Mouse (Mus musculus): ENCODE data around the gene Cct2. TPM values are rescaled to one million over a fixed set of nuclear protein-coding genes. Genes with fewer than 3 reads are reported as not detected.

Gene Cct2
- polyA plus RNA-seq, 1 experiment from 2014 or later: 272 TPM

GRCm38 (mm10) chr10:117021020-117021754, 42.4 kb downstream of the Cct2 start:
- peaks cover 24% of the 10 kb centered on the region for H3K27me3 ChIP-seq
- 15% methylated on average over 21 of the region's 21 CpGs for WGBS
- no peak overlapping the region for H3K4me3 ChIP-seq (replicated peaks)
- peaks cover 42% of the 10 kb centered on the region for H3K4me1 ChIP-seq (replicated peaks)
- peaks cover 9% of the 10 kb centered on the region; the same call in 1 of the 2 replicates for H3K9me3 ChIP-seq
- H3K9ac ChIP-seq (replicated peaks): no peak overlapping the region
- ATAC-seq (ENCODE audit: insufficient number of reproducible peaks, insufficient read depth, low FRiP score, low TSS enrichment, low read depth): peak; percentile 85
- H3K36me3 ChIP-seq: no peaks in the 10 kb centered on the region
- H3K4me2 ChIP-seq: peak overlapping the region; percentile 30
- H3K27ac ChIP-seq: no peak overlapping the region

- ATAC-seq (ENCODE audit: insufficient number of reproducible peaks, insufficient read depth, low FRiP score, low TSS enrichment, low read depth): no peak
- Histone ChIP-seq H3K4me3 (replicated peaks) (no peak overlapping the region), H3K27me3 (no peaks in the 10 kb centered on the region), H3K36me3 (no peaks in the 10 kb centered on the region), H3K4me2 (no peak overlapping the region), H3K9me3 (peaks cover 9% of the 10 kb centered on the region; the same call in 1 of the 2 replicates), H3K9ac (replicated peaks) (no peak overlapping the region), H3K4me1 (replicated peaks) (peaks cover 36% of the 10 kb centered on the region), H3K27ac (peak overlapping the region; percentile 2; the same call in 1 of the 2 replicates)
- 57% methylated on average over 7 of the region's 7 CpGs for WGBS
Measured at GRCm38 (mm10) chr10:117018281-117018840, 45.3 kb downstream of the Cct2 start.

- 89% methylated on average over 5 of the region's 5 CpGs for WGBS
- peaks cover 19% of the 10 kb centered on the region for H3K4me1 ChIP-seq (replicated peaks)
- no peaks in the 10 kb centered on the region for H3K27me3 ChIP-seq
- no peak overlapping the region for H3K9ac ChIP-seq (replicated peaks)
- H3K9me3 ChIP-seq: peaks cover 9% of the 10 kb centered on the region; the same call in 1 of the 2 replicates
- H3K4me3 ChIP-seq (replicated peaks): no peak overlapping the region
- no peak for ATAC-seq (ENCODE audit: insufficient number of reproducible peaks, insufficient read depth, low FRiP score, low TSS enrichment, low read depth)
- H3K36me3 ChIP-seq: no peaks in the 10 kb centered on the region
- no peak overlapping the region for H3K4me2 ChIP-seq
- H3K27ac ChIP-seq: no peak overlapping the region
Measured at GRCm38 (mm10) chr10:117014565-117014964, 49.0 kb downstream of the Cct2 start.

- ATAC-seq (ENCODE audit: insufficient number of reproducible peaks, insufficient read depth, low FRiP score, low TSS enrichment, low read depth): peak; percentile 42; the same call in 1 of the 2 replicates
- Histone ChIP-seq H3K4me1 (replicated peaks) (peaks cover 18% of the 10 kb centered on the region), H3K4me3 (replicated peaks) (no peak overlapping the region), H3K4me2 (no peak overlapping the region), H3K27me3 (no peaks in the 10 kb centered on the region), H3K36me3 (no peaks in the 10 kb centered on the region), H3K9me3 (peaks cover 9% of the 10 kb centered on the region; the same call in 1 of the 2 replicates), H3K27ac (no peak overlapping the region), H3K9ac (replicated peaks) (no peak overlapping the region)
- WGBS: 27% methylated on average over 12 of the region's 12 CpGs
Measured at GRCm38 (mm10) chr10:117013689-117014390, 49.8 kb downstream of the Cct2 start.

- peaks cover 15% of the 10 kb centered on the region; the same call in 1 of the 2 replicates for H3K4me1 ChIP-seq (replicated peaks)
- no peak for ATAC-seq (ENCODE audit: insufficient number of reproducible peaks, insufficient read depth, low FRiP score, low TSS enrichment, low read depth)
Measured at GRCm38 (mm10) chr10:117011047-117011446, 52.6 kb downstream of the Cct2 start.

GRCm38 (mm10) chr10:117009691-117010090, 53.9 kb downstream of the Cct2 start:
- Histone ChIP-seq H3K4me3 (replicated peaks) (no peak overlapping the region), H3K27me3 (no peaks in the 10 kb centered on the region), H3K4me1 (replicated peaks) (peaks cover 19% of the 10 kb centered on the region), H3K27ac (no peak overlapping the region), H3K9me3 (no peaks in the 10 kb centered on the region), H3K4me2 (no peak overlapping the region), H3K36me3 (no peaks in the 10 kb centered on the region), H3K9ac (replicated peaks) (no peak overlapping the region)
- no peak for ATAC-seq (ENCODE audit: insufficient number of reproducible peaks, insufficient read depth, low FRiP score, low TSS enrichment, low read depth)
- 80% methylated on average over 6 of the region's 6 CpGs for WGBS

More at GRCm38 (mm10) chr10:117011047-117011446, 52.6 kb downstream of the Cct2 start:
- Histone ChIP-seq H3K27me3 (no peaks in the 10 kb centered on the region), H3K4me3 (replicated peaks) (no peak overlapping the region), H3K4me2 (no peak overlapping the region), H3K36me3 (no peaks in the 10 kb centered on the region), H3K9ac (replicated peaks) (no peak overlapping the region), H3K27ac (no peak overlapping the region), H3K9me3 (no peaks in the 10 kb centered on the region)
- 65% methylated on average over 8 of the region's 8 CpGs for WGBS

GRCm38 (mm10) chr10:117005707-117006464, 57.7 kb downstream of the Cct2 start:
- H3K36me3 ChIP-seq: no peaks in the 10 kb centered on the region
- H3K4me2 ChIP-seq: no peak overlapping the region
- peaks cover 17% of the 10 kb centered on the region for H3K4me1 ChIP-seq (replicated peaks)
- ATAC-seq (ENCODE audit: insufficient number of reproducible peaks, insufficient read depth, low FRiP score, low TSS enrichment, low read depth): no peak
- H3K27ac ChIP-seq: no peak overlapping the region
- no peak overlapping the region for H3K4me3 ChIP-seq (replicated peaks)
- H3K9ac ChIP-seq (replicated peaks): no peak overlapping the region
- no peaks in the 10 kb centered on the region for H3K9me3 ChIP-seq
- WGBS: 50% methylated on average over 12 of the region's 12 CpGs
- no peaks in the 10 kb centered on the region for H3K27me3 ChIP-seq

GRCm38 (mm10) chr10:117004695-117005094, 58.9 kb downstream of the Cct2 start:
- ATAC-seq (ENCODE audit: insufficient number of reproducible peaks, insufficient read depth, low FRiP score, low TSS enrichment, low read depth): peak; percentile 75; the same call in 1 of the 2 replicates
- no peaks in the 10 kb centered on the region for H3K9me3 ChIP-seq
- peaks cover 17% of the 10 kb centered on the region for H3K4me1 ChIP-seq (replicated peaks)
- 23% methylated on average over 5 of the region's 5 CpGs for WGBS
- H3K4me3 ChIP-seq (replicated peaks): no peak overlapping the region
- H3K4me2 ChIP-seq: 0 out of 2 replicates have a peak overlapping the region, but pooled peaks have one; percentile 4
- H3K27ac ChIP-seq: 0 out of 2 replicates have a peak overlapping the region, but pooled peaks have one; percentile 23
- H3K36me3 ChIP-seq: no peaks in the 10 kb centered on the region
- no peak overlapping the region for H3K9ac ChIP-seq (replicated peaks)
- no peaks in the 10 kb centered on the region for H3K27me3 ChIP-seq

All from limb, embryonic 12.5 days (tissue).